Mouse (Mus musculus) MEL (cell line): ENCODE results near the gene Itpk1. TPM values are rescaled to one million over a fixed set of nuclear protein-coding genes. Genes with fewer than 3 reads are reported as not detected.

Experiments
- DNase-seq: peaks from one replicate; pipeline ENCODE4 v3.0.0; 2011; ENCODE audit warnings: low read depth, low spot score
- H3K27ac ChIP-seq: 2 replicates; pipeline ENCODE4 v1.5.1; 2012; ENCODE audit warnings: low read depth, mild to moderate bottlenecking, control low read depth, low read length, moderate library complexity; ENCODE audit not compliant: control insufficient read depth
- H3K27me3 ChIP-seq, 2 experiments: fragments of 150-350 bp in 1 of 2; sonication (generic) in 1 of 2; 2 replicates each; pipeline ENCODE4 v1.6.1; 2012; ENCODE audit warnings: low read length in 2 of 2, mild to moderate bottlenecking in 2 of 2, improper control_type of control experiment in 1 of 2, moderate library complexity in 1 of 2; ENCODE audit not compliant: insufficient read depth in 2 of 2, control insufficient read depth in 1 of 2
- H3K36me3 ChIP-seq, 2 experiments: 2 replicates each; pipeline ENCODE4 v1.6.1; 2012 to 2014; ENCODE audit warnings: low read length in 2 of 2, improper control_type of control experiment in 1 of 2, inconsistent platforms in 1 of 2, mild to moderate bottlenecking in 1 of 2; ENCODE audit not compliant: insufficient read depth in 2 of 2, control insufficient read depth in 1 of 2
- H3K4me1 ChIP-seq, 2 experiments: fragments of 150-350 bp in 1 of 2; sonication (generic) in 1 of 2; 2 replicates each; pipeline ENCODE4 v1.6.1; 2012; ENCODE audit warnings: low read length in 2 of 2, improper control_type of control experiment in 1 of 2, mild to moderate bottlenecking in 1 of 2; ENCODE audit not compliant: insufficient read depth in 2 of 2, control insufficient read depth in 1 of 2
- H3K4me3 ChIP-seq, 2 experiments: fragments of 150-350 bp in 1 of 2; sonication (generic) in 1 of 2; 2 replicates each; pipeline ENCODE4 v1.5.1; 2012; ENCODE audit warnings: low read depth in 2 of 2, low read length in 2 of 2, mild to moderate bottlenecking in 2 of 2, moderate library complexity in 2 of 2, control low read depth in 1 of 2, improper control_type of control experiment in 1 of 2; ENCODE audit not compliant: control insufficient read depth in 1 of 2, insufficient read depth in 1 of 2
- H3K79me2 ChIP-seq: 2 replicates; pipeline ENCODE4 v1.6.1; 2012; ENCODE audit warnings: mild to moderate bottlenecking, low read length, moderate library complexity; ENCODE audit not compliant: control insufficient read depth, poor library complexity, insufficient read depth
- H3K9ac ChIP-seq: 2 replicates; pipeline ENCODE4 v1.6.1; 2012; ENCODE audit warnings: low read depth, mild to moderate bottlenecking, control low read depth, low read length, moderate library complexity; ENCODE audit not compliant: control insufficient read depth, poor library complexity, severe bottlenecking
- H3K9me3 ChIP-seq: fragments of 150-350 bp; sonication (generic); replicated peaks from 2 replicates; pipeline ENCODE4 v1.6.1; 2012; ENCODE audit warnings: mild to moderate bottlenecking, low read length, improper control_type of control experiment, moderate library complexity; ENCODE audit not compliant: insufficient read depth
- BHLHE40 ChIP-seq: IDR thresholded peaks from 2 replicates; pipeline ENCODE4 v1.6.1; 2012; ENCODE audit warnings: low read depth, mild to moderate bottlenecking, inconsistent platforms, low read length, improper control_type of control experiment, borderline replicate concordance
- CHD1 ChIP-seq: IDR thresholded peaks from 2 replicates; pipeline ENCODE4 v1.6.1; 2012; ENCODE audit warnings: low read depth, mild to moderate bottlenecking, inconsistent platforms, low read length, improper control_type of control experiment
- CTCF ChIP-seq, 3 experiments: IDR thresholded peaks in 2 of 3; conservative IDR thresholded peaks in 1 of 3; 2 replicates each; pipeline ENCODE4 v1.5.1; 2011 to 2012; ENCODE audit warnings: low read length in 3 of 3, low read depth in 2 of 3, mild to moderate bottlenecking in 2 of 3, improper control_type of control experiment in 1 of 3, inconsistent platforms in 1 of 3, mixed read lengths in 1 of 3, moderate library complexity in 1 of 3; ENCODE audit not compliant: control insufficient read depth in 1 of 3, insufficient read depth in 1 of 3, poor library complexity in 1 of 3, severe bottlenecking in 1 of 3
- ELF1 ChIP-seq: IDR thresholded peaks from 2 replicates; pipeline ENCODE4 v1.6.1; 2014; ENCODE audit warnings: low read depth, mild to moderate bottlenecking, inconsistent platforms, low read length, improper control_type of control experiment, moderate library complexity
- ETS1 ChIP-seq: IDR thresholded peaks from 2 replicates; pipeline ENCODE4 v1.6.1; 2012; ENCODE audit warnings: low read depth, mild to moderate bottlenecking, inconsistent platforms, low read length, improper control_type of control experiment, moderate library complexity
- GABPA ChIP-seq: IDR thresholded peaks from 2 replicates; pipeline ENCODE4 v1.6.1; 2012; ENCODE audit warnings: low read depth, mild to moderate bottlenecking, inconsistent platforms, low read length, improper control_type of control experiment, moderate library complexity
- HCFC1 ChIP-seq: IDR thresholded peaks from 2 replicates; pipeline ENCODE4 v1.6.1; 2012; ENCODE audit warnings: low read depth, mild to moderate bottlenecking, inconsistent platforms, low read length, improper control_type of control experiment, moderate library complexity
- JUND ChIP-seq: IDR thresholded peaks from 2 replicates; pipeline ENCODE4 v1.6.1; 2011; ENCODE audit warnings: low read depth, mild to moderate bottlenecking, improper control_type of control experiment, low read length
- KAT2A ChIP-seq: conservative IDR thresholded peaks from 2 replicates; pipeline ENCODE4 v1.6.1; 2012; ENCODE audit warnings: low read depth, low read length, improper control_type of control experiment, inconsistent platforms
- MAX ChIP-seq: IDR thresholded peaks from 2 replicates; pipeline ENCODE4 v1.6.1; 2011; ENCODE audit warnings: low read length, improper control_type of control experiment
- MAZ ChIP-seq: IDR thresholded peaks from 2 replicates; pipeline ENCODE4 v1.6.1; 2012; ENCODE audit warnings: low read depth, mild to moderate bottlenecking, inconsistent platforms, low read length, improper control_type of control experiment
- MEF2A ChIP-seq: IDR thresholded peaks from 2 replicates; pipeline ENCODE4 v1.6.1; 2014; ENCODE audit warnings: low read depth, mild to moderate bottlenecking, inconsistent platforms, low read length, improper control_type of control experiment; ENCODE audit not compliant: poor library complexity, insufficient replicate concordance, severe bottlenecking; ENCODE audit errors: extremely low read depth
- MXI1 ChIP-seq: IDR thresholded peaks from 2 replicates; pipeline ENCODE4 v1.6.1; 2011; ENCODE audit warnings: mild to moderate bottlenecking, low read depth, low read length, improper control_type of control experiment
- MYB ChIP-seq: IDR thresholded peaks from 2 replicates; pipeline ENCODE4 v1.6.1; 2011; ENCODE audit warnings: mild to moderate bottlenecking, low read depth, low read length, improper control_type of control experiment
- MYC ChIP-seq: IDR thresholded peaks from 2 replicates; pipeline ENCODE4 v1.6.1; 2011; ENCODE audit warnings: low read depth, mild to moderate bottlenecking, low read length, improper control_type of control experiment, moderate library complexity
- NELFE ChIP-seq: IDR thresholded peaks from 2 replicates; pipeline ENCODE4 v1.6.1; 2011; ENCODE audit warnings: low read depth, low read length, improper control_type of control experiment
- NRF1 ChIP-seq: IDR thresholded peaks from 2 replicates; pipeline ENCODE4 v1.6.1; 2014; ENCODE audit warnings: low read depth, mild to moderate bottlenecking, inconsistent platforms, low read length, improper control_type of control experiment, moderate library complexity; ENCODE audit not compliant: poor library complexity, insufficient read depth, severe bottlenecking
- POLR2A ChIP-seq, 2 experiments: IDR thresholded peaks; 2 replicates each; pipeline ENCODE4 v1.6.1; 2011 to 2012; ENCODE audit warnings: low read length in 2 of 2, mild to moderate bottlenecking in 2 of 2, control low read depth in 1 of 2, improper control_type of control experiment in 1 of 2, low read depth in 1 of 2, moderate library complexity in 1 of 2; ENCODE audit not compliant: control insufficient read depth in 1 of 2, insufficient read depth in 1 of 2, poor library complexity in 1 of 2
- POLR2AphosphoS2 ChIP-seq: IDR thresholded peaks from 2 replicates; pipeline ENCODE4 v1.6.1; 2011; ENCODE audit warnings: low read length, improper control_type of control experiment
- POLR2AphosphoS5 ChIP-seq: IDR thresholded peaks from 2 replicates; pipeline ENCODE4 v1.6.1; 2012; ENCODE audit warnings: low read depth, borderline replicate concordance, mild to moderate bottlenecking, inconsistent platforms, low read length, moderate library complexity, mixed read lengths
- SIN3A ChIP-seq: IDR thresholded peaks from 2 replicates; pipeline ENCODE4 v1.6.1; 2012; ENCODE audit warnings: low read length, improper control_type of control experiment, inconsistent platforms
- SMC3 ChIP-seq: IDR thresholded peaks from 2 replicates; pipeline ENCODE4 v1.6.1; 2011; ENCODE audit warnings: low read depth, low read length, improper control_type of control experiment
- TBP ChIP-seq: IDR thresholded peaks from 2 replicates; pipeline ENCODE4 v1.8.0; 2011; ENCODE audit warnings: low read depth, low read length, improper control_type of control experiment
- TCF12 ChIP-seq: IDR thresholded peaks from 2 replicates; pipeline ENCODE4 v1.6.1; 2014; ENCODE audit warnings: low read depth, mild to moderate bottlenecking, inconsistent platforms, low read length, improper control_type of control experiment, moderate library complexity
- USF2 ChIP-seq, 2 experiments: IDR thresholded peaks; 2 replicates each; pipeline ENCODE4 v1.6.1; 2011 to 2012; ENCODE audit warnings: improper control_type of control experiment in 2 of 2, low read length in 2 of 2, borderline replicate concordance in 1 of 2, inconsistent platforms in 1 of 2, low read depth in 1 of 2, mild to moderate bottlenecking in 1 of 2; ENCODE audit not compliant: insufficient read depth in 1 of 2
- ZKSCAN1 ChIP-seq: IDR thresholded peaks from 2 replicates; pipeline ENCODE4 v1.6.1; 2012; ENCODE audit warnings: low read depth, mild to moderate bottlenecking, inconsistent platforms, low read length, improper control_type of control experiment, moderate library complexity
- polyA plus RNA-seq, 2 experiments: library from polyadenylated mRNA; stranded (reverse) in 1 of 2; unstranded in 1 of 2; fragments of >175 nt in 1 of 2; fragments of >200 nt in 1 of 2; gene quantifications; 2 replicates each; pipeline versions ENCODE4 v1.2.1 to v1.2.4; 2012; ENCODE audit warnings: low replicate concordance in 2 of 2, low read depth in 1 of 2; ENCODE audit not compliant: insufficient read length in 2 of 2, insufficient read depth in 1 of 2, missing spikeins in 1 of 2
- total RNA-seq: library from RNA; depleted of rRNA; stranded (reverse); fragments of 300-350 nt; gene quantifications from 2 replicates; pipeline ENCODE4 v1.2.3, GENCODE M21; 2012

Itpk1 gene
- total and polyA plus RNA-seq, 3 experiments = 12.0 to 25.7 TPM; not detected in 1

DNA sequence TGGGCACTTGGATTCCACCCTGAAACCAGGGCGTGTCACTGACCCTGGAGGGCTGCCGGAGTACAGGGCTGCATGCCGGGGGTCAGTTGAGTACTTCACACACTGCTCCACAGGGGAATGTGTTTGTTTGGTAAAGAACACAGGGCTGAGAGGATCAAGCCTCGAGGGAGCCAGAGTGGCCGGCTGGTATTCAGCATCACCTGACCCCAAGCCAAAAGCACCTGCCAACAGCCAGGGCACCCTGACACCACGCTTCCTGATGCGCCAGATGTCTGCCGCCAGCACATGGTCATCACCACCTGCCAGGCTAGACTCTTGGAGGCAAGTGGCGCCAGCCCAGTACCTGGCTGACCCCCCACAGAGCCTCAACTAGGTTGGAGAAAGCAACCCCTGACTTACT, 80.9 kb downstream of the Itpk1 start:
- Histone ChIP-seq H3K4me3 (no peak overlapping the region), H3K36me3 (peaks cover 0 to 10% of the 10 kb centered on the region in 2 experiments; a peak in 2 of 4 replicates), H3K9me3 (no peaks in the 10 kb centered on the region), H3K79me2 (no peaks in the 10 kb centered on the region), H3K27ac (no peak overlapping the region), H3K9ac (no peak overlapping the region), H3K4me1 (peaks cover 3 to 20% of the 10 kb centered on the region in 2 experiments), H3K27me3 (no peaks in the 10 kb centered on the region)
- DNase-seq = no peak
- no peak for TF ChIP-seq BHLHE40

DNA sequence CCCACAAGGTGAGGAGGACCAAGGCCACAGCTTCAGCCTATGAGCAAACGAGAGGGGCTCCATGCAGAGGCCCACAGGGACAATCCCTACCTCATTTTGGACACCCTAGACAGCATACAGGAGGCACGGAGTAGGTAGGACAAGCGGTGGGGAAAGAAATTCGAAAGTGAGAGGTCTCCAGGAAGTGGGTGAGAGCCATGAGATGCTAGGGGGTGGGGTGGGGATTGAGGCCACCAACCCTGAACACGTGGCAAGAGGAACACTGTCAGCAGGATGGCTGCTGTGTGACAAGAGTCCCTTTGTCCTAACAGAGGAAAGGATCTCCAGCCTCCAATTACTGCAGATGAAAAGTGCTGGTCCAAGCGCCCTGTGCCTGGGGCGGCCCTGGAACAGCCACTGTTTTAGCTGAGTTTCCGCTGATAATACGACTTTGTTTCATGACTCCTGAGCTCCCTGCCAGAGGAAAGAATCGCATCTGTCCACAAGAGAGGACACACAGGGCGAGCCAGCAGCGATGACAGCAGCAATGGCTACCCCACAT, 82.4 kb downstream of the Itpk1 start:
- Histone ChIP-seq H3K4me3 (no peak overlapping the region), H3K4me1 (peaks cover 0 to 10% of the 10 kb centered on the region in 2 experiments; a peak in 2 of 4 replicates), H3K36me3 (no peaks in the 10 kb centered on the region), H3K79me2 (no peaks in the 10 kb centered on the region), H3K27ac (no peak overlapping the region), H3K9ac (no peak overlapping the region), H3K9me3 (no peaks in the 10 kb centered on the region), H3K27me3 (no peaks in the 10 kb centered on the region)
- no peak for DNase-seq
- TF ChIP-seq CHD1 = no peak
- TF ChIP-seq POLR2A (IDR thresholded peaks at IDR 0.05; ENCODE audit: control insufficient read depth in 1 of 2, insufficient read depth in 1 of 2, low read depth in 1 of 2, low read length in 2 of 2, poor library complexity in 1 of 2) = no peak
- TF ChIP-seq GABPA = no peak
- TF ChIP-seq TCF12 = no peak
- TF ChIP-seq NELFE = no peak
- TF ChIP-seq TBP = no peak
- no peak for TF ChIP-seq NRF1
- TF ChIP-seq SIN3A = no peak
- no peak for TF ChIP-seq MAZ
- no peak for TF ChIP-seq MYB
- no peak for TF ChIP-seq USF2 (IDR thresholded peaks at IDR 0.05; ENCODE audit: borderline replicate concordance in 1 of 2, insufficient read depth in 1 of 2, low read depth in 1 of 2, low read length in 2 of 2)
- TF ChIP-seq ZKSCAN1 = no peak
- TF ChIP-seq ELF1 = no peak

DNA sequence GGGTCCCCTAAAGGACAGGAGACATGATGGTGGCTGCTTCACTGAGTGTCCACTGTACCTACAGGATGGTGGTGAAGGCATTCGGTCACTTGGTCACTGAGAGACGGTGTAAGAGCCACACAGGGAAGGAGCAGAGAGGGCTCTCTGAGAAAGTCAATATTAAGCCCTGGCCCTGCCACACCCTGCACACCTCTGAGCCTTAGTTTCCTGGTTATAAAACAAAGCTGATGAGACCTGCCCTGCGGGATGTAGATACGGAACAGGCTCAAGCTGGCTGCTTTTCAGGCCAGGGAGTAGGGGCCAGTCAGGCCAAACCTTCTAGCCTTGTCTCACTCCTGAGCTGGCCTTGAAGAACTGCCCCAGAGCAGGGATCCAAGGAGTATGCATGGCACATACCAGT, 82.9 kb downstream of the Itpk1 start:
- Histone ChIP-seq H3K36me3 (no peaks in the 10 kb centered on the region), H3K4me3 (no peak overlapping the region), H3K9me3 (no peaks in the 10 kb centered on the region), H3K27ac (no peak overlapping the region), H3K9ac (no peak overlapping the region), H3K4me1 (peaks cover 0 to 10% of the 10 kb centered on the region in 2 experiments; a peak in 2 of 4 replicates), H3K79me2 (no peaks in the 10 kb centered on the region), H3K27me3 (no peaks in the 10 kb centered on the region)
- TF ChIP-seq ETS1 (no peak), MXI1 (no peak), JUND (no peak), USF2 (IDR thresholded peaks at IDR 0.05; ENCODE audit: borderline replicate concordance in 1 of 2, insufficient read depth in 1 of 2, low read depth in 1 of 2, low read length in 2 of 2) (no peak), HCFC1 (no peak), SMC3 (no peak), MEF2A (no peak), CTCF (IDR thresholded peaks at IDR 0.05 in 2 of 3, conservative IDR thresholded peaks at IDR 0.05 in 1 of 3; ENCODE audit: control insufficient read depth in 1 of 3, insufficient read depth in 1 of 3, low read depth in 2 of 3, low read length in 3 of 3, poor library complexity in 1 of 3, severe bottlenecking in 1 of 3) (no peak), MYC (no peak), NELFE (no peak), POLR2AphosphoS2 (no peak), MAX (no peak), KAT2A (no peak), TBP (no peak), TCF12 (no peak), NRF1 (no peak), ELF1 (no peak), POLR2AphosphoS5 (no peak)
- DNase-seq = no peak
